Mouse (Mus musculus): ENCODE results near the gene Dnaaf1.
A peak's percentile ranks its signal among the peaks of the same experiment; 100 is the strongest.

Gene Dnaaf1

GRCm38 (mm10) chr8:119571135-119571534 lies 3.9 kb upstream of the Dnaaf1 start:
- DNase-seq (ENCODE audit: low spot score): no peak

- DNase-seq (ENCODE audit: low spot score): no peak
Measured at GRCm38 (mm10) chr8:119572411-119572810, 2.6 kb upstream of the Dnaaf1 start.

DNA sequence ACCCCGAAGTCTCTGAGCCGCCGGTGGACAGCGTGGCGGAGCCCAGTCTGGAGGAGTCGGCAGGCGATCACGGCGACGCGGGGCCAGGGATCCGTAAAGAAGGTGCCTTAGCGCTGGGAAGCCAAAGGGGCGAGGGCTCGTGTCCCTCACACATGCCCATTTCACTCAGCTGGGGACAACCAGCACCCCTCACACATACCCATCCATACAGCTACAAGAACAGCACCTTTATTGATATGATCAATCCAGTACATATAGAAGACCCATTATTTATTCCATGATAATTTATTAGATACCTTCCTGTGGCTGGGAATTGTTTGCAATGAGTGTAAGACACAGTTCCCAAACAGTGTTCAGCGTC lies 311 bp downstream of the Dnaaf1 start:
- DNase-seq (ENCODE audit: low spot score): no peak

- no peak for DNase-seq (ENCODE audit: low spot score)
Measured at GRCm38 (mm10) chr8:119579096-119579495, 4.1 kb downstream of the Dnaaf1 start.

- DNase-seq (ENCODE audit: low spot score): no peak
Measured at GRCm38 (mm10) chr8:119580441-119581161, 5.6 kb downstream of the Dnaaf1 start.

GRCm38 (mm10) chr8:119585901-119586300 lies 10.9 kb downstream of the Dnaaf1 start:
- no peak for DNase-seq (ENCODE audit: low spot score)

- no peak for DNase-seq (ENCODE audit: low spot score)
Measured at GRCm38 (mm10) chr8:119588321-119588720, 13.3 kb downstream of the Dnaaf1 start.

- DNase-seq (ENCODE audit: low spot score): no peak
Measured at GRCm38 (mm10) chr8:119588844-119589243, 13.8 kb downstream of the Dnaaf1 start.

- no peak for DNase-seq (ENCODE audit: low spot score)
Measured at GRCm38 (mm10) chr8:119590348-119590747, 15.3 kb downstream of the Dnaaf1 start.

GRCm38 (mm10) chr8:119591456-119591855 lies 16.4 kb downstream of the Dnaaf1 start:
- no peak for DNase-seq (ENCODE audit: low spot score)

DNA sequence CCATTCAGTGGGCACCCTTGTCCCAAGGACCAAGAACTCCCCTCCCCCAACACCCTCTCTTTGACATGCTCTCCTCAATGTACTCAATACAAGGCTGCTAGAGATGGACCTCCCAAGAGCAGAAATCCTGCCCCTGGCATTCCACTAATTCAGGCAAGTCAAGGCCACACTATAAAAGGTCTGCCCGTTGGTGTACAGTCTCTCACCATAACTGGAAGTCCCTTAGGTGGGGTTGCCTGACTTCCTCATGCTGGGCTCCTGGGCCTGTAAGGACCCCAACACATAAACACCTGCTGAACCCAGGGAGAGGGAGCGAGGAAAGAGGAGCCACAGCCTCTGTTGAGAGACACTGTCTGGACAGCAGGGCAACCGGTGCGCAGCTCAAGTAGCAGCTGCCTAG lies 28.7 kb downstream of the Dnaaf1 start:
- no peak for DNase-seq (ENCODE audit: low spot score)

- DNase-seq (ENCODE audit: low spot score): no peak
Measured at GRCm38 (mm10) chr8:119604398-119604803, 29.4 kb downstream of the Dnaaf1 start.

DNA sequence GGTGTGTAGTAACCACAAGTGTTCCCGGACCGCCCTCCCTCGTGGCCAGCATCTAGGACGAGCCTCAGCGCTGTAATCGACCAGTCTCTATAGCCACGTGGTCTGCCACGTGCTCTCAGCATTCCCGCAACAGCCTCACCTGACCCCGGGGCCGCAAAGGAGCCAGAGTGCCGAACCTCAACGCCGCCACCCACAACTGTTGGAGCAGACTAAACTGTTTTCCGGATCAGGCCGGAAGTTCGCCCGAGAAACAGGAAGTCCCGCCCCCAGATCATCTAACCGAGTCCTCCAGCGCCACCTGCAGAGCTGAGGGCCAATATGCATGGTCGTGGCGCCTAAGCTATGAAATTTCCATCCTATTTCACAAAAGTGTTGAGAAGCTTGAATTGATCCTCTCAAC lies 30.0 kb downstream of the Dnaaf1 start, which contains the start of gene Taf1c:
Gene Taf1c, minus strand, starts transcription at position 227 of the 400 bp plus-strand sequence.
- peak; percentile 92 for DNase-seq (ENCODE audit: low spot score)

GRCm38 (mm10) chr8:119606224-119606623 lies 31.2 kb downstream of the Dnaaf1 start:
- DNase-seq (ENCODE audit: low spot score): no peak

- DNase-seq (ENCODE audit: low spot score): no peak
Measured at GRCm38 (mm10) chr8:119612471-119612870, 37.4 kb downstream of the Dnaaf1 start, which contains the start of gene Adad2. TSS of gene Adad2 (plus strand) at chr8:119612747.

- no peak for DNase-seq (ENCODE audit: low spot score)
Measured at GRCm38 (mm10) chr8:119615096-119615495, 40.1 kb downstream of the Dnaaf1 start.

GRCm38 (mm10) chr8:119616358-119616757 lies 41.3 kb downstream of the Dnaaf1 start:
- no peak for DNase-seq (ENCODE audit: low spot score)

GRCm38 (mm10) chr8:119616811-119617210 lies 41.8 kb downstream of the Dnaaf1 start:
- DNase-seq (ENCODE audit: low spot score): no peak

DNA sequence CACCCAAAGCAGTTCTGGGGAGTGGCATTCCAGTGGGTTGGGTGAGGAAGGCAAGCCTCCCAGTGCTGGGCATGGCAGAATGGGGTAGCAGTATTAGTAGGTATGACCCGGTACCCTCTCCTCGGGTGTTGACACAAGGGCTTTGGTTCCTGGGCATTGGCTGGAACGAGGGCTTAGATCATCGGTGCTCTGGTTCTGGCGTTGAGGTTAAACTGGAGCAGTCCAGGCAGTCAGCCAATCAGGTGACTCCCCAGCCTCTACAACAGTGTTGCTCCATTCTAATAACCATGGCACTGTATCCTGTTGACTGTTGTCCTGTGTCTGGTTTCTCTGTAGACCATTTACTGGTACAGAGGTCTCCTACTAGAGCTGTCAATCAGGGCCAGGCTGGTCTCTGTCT lies 42.6 kb downstream of the Dnaaf1 start:
- DNase-seq (ENCODE audit: low spot score): no peak

GRCm38 (mm10) chr8:119618887-119619286 lies 43.9 kb downstream of the Dnaaf1 start:
- no peak for DNase-seq (ENCODE audit: low spot score)

DNA sequence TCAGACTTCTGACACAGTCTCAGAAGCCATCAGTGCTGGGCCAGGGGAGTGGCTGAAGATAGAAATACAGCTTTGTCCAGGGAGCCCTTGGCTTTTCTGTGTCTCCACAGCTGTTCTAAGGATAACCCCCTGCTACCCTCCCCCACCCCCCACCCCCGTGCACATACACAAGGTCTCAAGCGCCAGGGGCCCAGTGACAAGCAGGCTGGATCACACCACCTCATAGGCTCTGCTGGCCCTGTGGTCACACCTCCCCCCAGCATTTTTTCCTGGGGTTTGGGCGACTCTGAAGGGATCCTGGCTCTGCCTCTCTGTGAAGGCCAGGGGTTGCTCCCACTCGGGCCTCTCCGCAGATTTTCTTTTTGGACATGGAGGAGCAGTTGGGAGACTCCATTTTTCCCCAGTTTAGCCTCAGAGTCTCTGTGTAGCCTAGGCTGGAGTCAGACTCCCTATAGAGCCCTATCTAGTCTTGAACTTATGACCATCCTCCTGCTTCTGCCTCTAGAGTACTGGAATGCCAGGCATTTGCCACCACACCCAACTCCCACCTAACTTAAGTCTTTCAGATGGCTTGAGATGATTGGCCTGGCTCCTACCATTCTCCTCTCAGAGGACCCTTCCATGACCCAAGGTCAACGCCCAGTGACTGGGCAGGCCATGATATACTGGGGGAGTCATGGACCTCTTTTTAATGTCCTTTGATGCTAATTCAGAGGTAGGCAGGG lies 45.2 kb downstream of the Dnaaf1 start:
- DNase-seq (ENCODE audit: low spot score): no peak

DNA sequence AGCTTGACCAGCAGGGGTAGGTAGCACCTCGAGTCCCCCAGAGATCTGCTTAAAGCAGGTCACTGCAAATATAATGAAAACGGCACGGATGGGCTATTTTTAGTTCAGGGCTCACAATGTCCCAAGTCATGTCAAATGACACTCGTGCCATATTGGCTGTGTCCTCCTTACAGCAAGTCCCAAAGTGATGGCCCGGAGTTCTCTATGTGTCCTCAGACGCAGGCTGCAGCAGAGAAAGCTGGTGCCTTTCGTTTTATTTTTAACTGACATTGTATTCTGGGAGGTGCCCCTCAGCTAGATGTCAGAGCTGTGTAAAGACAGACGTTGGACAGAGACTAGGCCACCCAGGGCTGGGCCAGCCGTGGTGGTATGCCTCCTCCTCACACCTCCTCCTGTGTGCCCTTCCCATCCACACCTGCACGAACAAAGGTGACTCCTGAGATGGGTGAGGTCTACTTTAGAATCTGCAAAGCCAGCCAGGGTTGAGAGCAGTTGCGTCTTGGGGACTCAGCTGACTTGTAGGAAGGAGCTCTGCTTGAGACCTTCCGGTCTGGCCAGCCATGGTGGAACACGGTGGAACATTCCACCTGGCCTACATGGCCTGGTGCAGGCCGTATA lies 45.9 kb downstream of the Dnaaf1 start:
- DNase-seq (ENCODE audit: low spot score): no peak

DNA sequence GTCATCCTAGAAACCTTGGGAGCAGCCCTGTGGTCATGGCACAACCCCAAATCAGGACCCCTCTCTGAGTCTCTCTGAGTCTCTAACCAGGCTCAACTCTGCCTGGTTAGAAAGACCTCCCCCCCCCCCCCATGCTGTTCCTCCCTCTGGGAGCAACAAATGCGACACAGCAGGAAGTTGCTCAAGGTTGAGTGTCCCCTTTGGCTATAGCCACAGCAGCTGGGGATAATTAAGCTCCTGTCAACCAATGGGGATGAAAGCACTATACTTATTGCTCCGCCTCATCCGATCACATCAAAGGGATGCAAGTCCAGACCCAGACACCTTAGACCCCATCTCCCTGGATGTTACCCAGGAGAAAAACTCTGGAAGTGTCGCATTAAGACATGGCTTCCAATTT lies 47.5 kb downstream of the Dnaaf1 start:
- no peak for DNase-seq (ENCODE audit: low spot score)

Measured in ovary, postnatal 14 days (tissue).